Mouse (Mus musculus) naive thymus-derived CD4-positive, alpha-beta T cell, adult 2 months (primary cell): ENCODE measurements around the gene Gm4847.

Experiments used
- DNase-seq: peaks from one replicate; pipeline ENCODE4 v3.0.0-alpha.2; 2011; ENCODE audit warnings: low read depth

Gene Gm4847

DNA sequence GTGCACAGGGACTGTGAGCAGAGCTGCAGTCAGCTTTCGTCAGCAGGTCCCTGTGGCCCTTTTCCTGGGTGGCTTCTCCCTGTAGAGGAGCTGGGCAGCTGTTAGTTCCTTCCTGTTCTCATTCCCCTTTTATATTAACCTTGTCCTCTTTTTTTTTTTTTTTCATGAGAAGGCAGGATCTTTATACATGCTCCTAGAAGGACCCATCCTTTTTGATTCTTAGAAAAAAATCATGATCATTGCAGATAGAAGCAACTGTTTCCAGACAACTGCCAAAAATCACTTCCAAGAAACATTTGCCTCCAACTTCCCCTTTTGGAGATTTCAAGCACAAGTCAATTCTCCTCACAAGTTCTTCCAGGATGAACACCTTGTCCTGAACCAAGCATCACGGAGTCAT lies at the start of gene Gm4847:
TSS of gene Gm4847 (minus strand) at position 101 of the 400 bp plus-strand sequence.
- DNase-seq: no peak

DNA sequence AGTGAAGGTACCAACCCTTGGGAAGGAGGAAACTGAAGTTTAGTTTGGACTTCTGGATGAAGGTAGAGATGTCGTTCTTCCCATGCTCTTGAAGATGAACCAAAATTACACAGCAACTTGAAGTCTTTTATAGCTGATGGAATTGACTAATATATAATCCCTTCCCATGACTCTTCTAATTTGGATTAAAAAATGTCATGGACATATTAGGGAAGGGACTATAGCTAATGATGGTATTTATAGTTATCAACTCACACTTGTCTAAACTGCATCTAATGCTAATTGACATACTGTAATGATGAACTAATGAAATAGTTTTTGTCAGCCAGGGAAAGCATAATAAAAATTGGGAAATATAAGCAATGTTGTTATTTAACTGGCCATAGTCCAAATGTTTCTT lies 34.3 kb upstream of the Gm4847 start, which contains the start of gene Fmo9:
TSS of gene Fmo9 (minus strand) at position 101 of the 400 bp plus-strand sequence.
- DNase-seq: no peak

DNA sequence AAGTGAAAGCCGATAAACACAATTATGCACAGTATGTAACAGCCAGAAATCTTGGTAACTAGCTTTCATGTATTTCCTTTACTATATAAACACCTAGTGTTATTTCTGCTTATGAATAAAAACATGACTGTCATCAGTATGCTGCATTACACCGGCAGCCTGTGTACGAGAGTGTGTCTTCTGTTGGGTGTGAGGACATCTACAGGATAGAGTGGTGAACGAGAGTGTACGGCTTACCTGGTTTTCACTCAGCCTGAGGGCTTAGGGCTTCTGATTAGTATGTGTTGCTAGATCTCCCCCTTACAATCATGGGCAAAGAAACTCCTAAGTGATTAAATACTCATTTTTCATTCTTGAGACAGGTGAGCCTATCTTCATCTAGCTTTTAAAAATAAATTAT lies 21.8 kb upstream of the Gm4847 start:
- no peak for DNase-seq

DNA sequence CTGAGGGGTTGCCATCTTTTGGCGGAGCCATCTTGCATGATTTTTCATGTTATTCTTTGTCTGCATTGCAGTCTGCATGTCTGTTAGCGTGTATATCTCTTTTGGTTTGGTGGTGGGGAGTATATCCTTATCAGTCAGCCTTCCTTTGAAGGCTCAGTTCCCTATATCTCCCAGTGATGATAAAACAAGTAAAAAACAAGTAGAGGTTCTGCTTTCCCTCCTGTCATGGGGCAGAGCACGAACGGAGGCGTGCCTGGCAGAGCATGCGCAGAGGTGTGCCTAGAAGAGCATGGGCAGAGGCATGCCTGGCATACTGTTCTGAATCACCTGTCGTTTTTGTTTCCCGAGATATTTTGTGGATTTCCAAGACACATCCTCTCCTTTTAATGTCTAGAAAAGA lies 13.3 kb upstream of the Gm4847 start:
- no peak for DNase-seq
